Mouse (Mus musculus): Measurements from ENCODE around the gene Agpat2. TPM values are rescaled to one million over a fixed set of nuclear protein-coding genes. Genes with fewer than 3 reads are reported as not detected.

The Agpat2 gene
- polyA plus RNA-seq, 1 experiment = 6.1 TPM

DNA sequence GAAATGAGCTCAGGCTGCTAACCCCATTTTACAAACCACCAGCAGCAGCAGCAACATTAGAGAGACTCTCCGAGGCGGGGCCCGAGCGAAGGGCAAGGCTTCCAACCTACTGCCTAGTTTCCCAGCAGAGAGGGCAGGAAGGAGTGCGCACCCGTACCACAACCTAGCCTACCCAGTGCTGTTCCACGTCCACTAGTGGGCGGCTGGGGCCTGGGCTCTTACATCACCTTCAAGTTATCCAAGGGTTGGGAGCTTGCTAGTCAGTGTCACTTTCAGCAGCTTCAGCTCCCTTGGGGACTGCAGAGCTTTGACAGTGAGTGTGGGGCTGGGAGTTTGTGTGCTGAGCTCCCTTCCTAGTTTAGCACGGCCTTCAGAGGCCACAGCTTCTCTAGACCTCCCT is 32.8 kb downstream of the Agpat2 start:
- TF ChIP-seq CTCF (IDR thresholded peaks at IDR 0.05; ENCODE audit: borderline replicate concordance, extremely low read depth, insufficient read depth, insufficient read length) (no peak), POLR2A (IDR thresholded peaks at IDR 0.05; ENCODE audit: borderline replicate concordance, extremely low read depth, insufficient read depth, insufficient read length, poor library complexity, severe bottlenecking) (no peak)
- no peak for DNase-seq (ENCODE audit: low read depth)

- peak; percentile 67 for DNase-seq (ENCODE audit: low read depth)
- TF ChIP-seq CTCF (IDR thresholded peaks at IDR 0.05; ENCODE audit: borderline replicate concordance, extremely low read depth, insufficient read depth, insufficient read length) = peak; percentile 76; the same call in 1 of the 2 replicates
- TF ChIP-seq POLR2A (IDR thresholded peaks at IDR 0.05; ENCODE audit: borderline replicate concordance, extremely low read depth, insufficient read depth, insufficient read length, poor library complexity, severe bottlenecking) = no peak
Measured at GRCm38 (mm10) chr2:26570034-26570433, 34.2 kb downstream of the Agpat2 start.

DNA sequence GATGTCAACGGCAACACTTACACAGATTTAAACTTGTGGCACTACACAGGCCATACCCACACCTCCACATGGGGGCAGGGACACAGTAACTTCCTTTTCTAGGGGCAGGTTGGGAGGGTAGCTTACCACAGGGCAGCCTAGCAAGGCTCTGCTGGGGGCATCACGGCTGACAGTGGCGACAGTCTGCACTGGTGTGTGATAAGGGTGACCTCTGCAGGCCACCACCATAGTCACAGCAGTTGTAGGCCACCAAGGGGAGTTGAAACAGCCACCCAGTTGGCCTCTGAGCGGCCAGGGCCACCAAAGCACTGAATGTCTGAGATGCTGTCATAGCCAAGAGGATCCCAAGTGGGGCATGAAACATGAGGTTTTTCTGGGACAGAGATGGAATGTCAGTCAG is 38.0 kb downstream of the Agpat2 start:
- peak; percentile 60 for DNase-seq (ENCODE audit: low read depth)
- TF ChIP-seq CTCF (IDR thresholded peaks at IDR 0.05; ENCODE audit: borderline replicate concordance, extremely low read depth, insufficient read depth, insufficient read length) (peak; percentile 64), POLR2A (IDR thresholded peaks at IDR 0.05; ENCODE audit: borderline replicate concordance, extremely low read depth, insufficient read depth, insufficient read length, poor library complexity, severe bottlenecking) (no peak)

GRCm38 (mm10) chr2:26561351-26562016 is 42.7 kb downstream of the Agpat2 start:
- TF ChIP-seq POLR2A (IDR thresholded peaks at IDR 0.05; ENCODE audit: borderline replicate concordance, extremely low read depth, insufficient read depth, insufficient read length, poor library complexity, severe bottlenecking) (no peak), CTCF (IDR thresholded peaks at IDR 0.05; ENCODE audit: borderline replicate concordance, extremely low read depth, insufficient read depth, insufficient read length) (peak; percentile 83; the same call in 1 of the 2 replicates)
- peak; percentile 83 for DNase-seq (ENCODE audit: low read depth)

GRCm38 (mm10) chr2:26560506-26560905 is 43.7 kb downstream of the Agpat2 start:
- TF ChIP-seq CTCF (IDR thresholded peaks at IDR 0.05; ENCODE audit: borderline replicate concordance, extremely low read depth, insufficient read depth, insufficient read length) = no peak
- no peak for TF ChIP-seq POLR2A (IDR thresholded peaks at IDR 0.05; ENCODE audit: borderline replicate concordance, extremely low read depth, insufficient read depth, insufficient read length, poor library complexity, severe bottlenecking)
- DNase-seq (ENCODE audit: low read depth) = no peak

DNA sequence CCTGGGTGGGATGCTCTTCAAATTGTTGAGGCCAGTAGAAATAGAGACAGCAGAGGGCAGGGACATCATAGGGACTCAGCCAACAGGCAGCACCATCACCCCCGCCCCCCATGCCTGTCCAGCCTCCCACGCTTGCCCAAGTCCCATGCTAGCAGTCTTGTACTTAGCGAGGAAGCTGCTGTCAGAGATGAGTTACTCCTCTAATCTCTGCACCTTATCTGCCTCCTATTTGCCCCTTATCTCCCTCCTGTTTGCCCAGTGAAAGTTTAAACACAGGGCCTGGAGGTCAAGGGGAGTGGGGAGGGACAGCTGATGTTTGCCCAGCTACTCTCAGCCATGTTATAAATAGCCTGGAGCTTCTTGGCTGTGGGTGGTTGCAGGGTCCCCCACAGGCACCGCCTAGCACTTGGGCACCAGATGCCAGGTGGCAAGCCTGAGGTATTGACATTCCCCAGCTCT is 47.7 kb downstream of the Agpat2 start:
- DNase-seq (ENCODE audit: low read depth) = no peak
- TF ChIP-seq POLR2A (IDR thresholded peaks at IDR 0.05; ENCODE audit: borderline replicate concordance, extremely low read depth, insufficient read depth, insufficient read length, poor library complexity, severe bottlenecking) (no peak), CTCF (IDR thresholded peaks at IDR 0.05; ENCODE audit: borderline replicate concordance, extremely low read depth, insufficient read depth, insufficient read length) (no peak)

GRCm38 (mm10) chr2:26555076-26555475 is 49.1 kb downstream of the Agpat2 start:
- DNase-seq (ENCODE audit: low read depth) = no peak
- TF ChIP-seq CTCF (IDR thresholded peaks at IDR 0.05; ENCODE audit: borderline replicate concordance, extremely low read depth, insufficient read depth, insufficient read length) (no peak), POLR2A (IDR thresholded peaks at IDR 0.05; ENCODE audit: borderline replicate concordance, extremely low read depth, insufficient read depth, insufficient read length, poor library complexity, severe bottlenecking) (no peak)

GRCm38 (mm10) chr2:26553904-26554303 is 50.3 kb downstream of the Agpat2 start:
- TF ChIP-seq POLR2A (IDR thresholded peaks at IDR 0.05; ENCODE audit: borderline replicate concordance, extremely low read depth, insufficient read depth, insufficient read length, poor library complexity, severe bottlenecking) (no peak), CTCF (IDR thresholded peaks at IDR 0.05; ENCODE audit: borderline replicate concordance, extremely low read depth, insufficient read depth, insufficient read length) (no peak)
- no peak for DNase-seq (ENCODE audit: low read depth)

DNA sequence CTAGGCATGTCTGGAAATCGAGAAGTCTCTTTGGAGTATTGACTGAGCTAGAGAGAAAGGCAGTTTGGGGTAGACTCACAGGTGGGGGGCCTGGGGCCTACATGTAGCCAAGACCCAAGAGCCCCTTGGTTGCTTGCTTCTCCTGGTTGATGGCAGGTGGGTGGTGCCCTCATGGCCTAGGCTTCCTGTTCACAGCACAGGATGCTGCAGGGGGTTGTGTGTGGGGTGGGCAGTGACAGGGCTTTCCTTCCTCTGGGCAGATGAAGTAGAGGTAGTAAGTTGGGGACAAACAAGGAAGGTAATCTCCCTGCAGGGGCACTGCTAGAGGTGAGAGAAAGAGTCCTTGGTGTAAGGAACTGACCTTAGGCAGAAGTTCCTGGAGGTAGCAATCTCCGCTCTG is 52.2 kb downstream of the Agpat2 start:
- TF ChIP-seq POLR2A (IDR thresholded peaks at IDR 0.05; ENCODE audit: borderline replicate concordance, extremely low read depth, insufficient read depth, insufficient read length, poor library complexity, severe bottlenecking) = no peak
- no peak for DNase-seq (ENCODE audit: low read depth)

DNA sequence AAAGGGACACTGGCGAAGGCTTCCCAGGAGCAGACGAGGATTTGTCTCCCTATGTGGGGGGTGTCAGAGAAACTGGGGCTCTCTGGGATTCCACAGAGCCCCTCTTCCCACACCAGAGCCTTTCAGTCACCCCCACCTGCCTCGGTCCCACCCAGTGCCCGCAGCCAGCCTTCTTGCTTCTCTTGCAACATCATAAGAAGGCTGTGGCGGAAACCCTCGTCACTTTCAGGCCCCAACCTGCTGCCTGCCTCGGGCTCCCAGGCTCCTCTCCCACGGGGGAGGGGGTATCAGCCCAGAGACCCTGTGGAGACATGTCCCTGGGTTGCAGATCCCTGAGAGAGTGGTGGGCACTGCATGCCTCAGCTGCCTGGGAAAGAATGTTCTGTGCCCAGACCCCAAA is 52.8 kb downstream of the Agpat2 start:
- TF ChIP-seq POLR2A (IDR thresholded peaks at IDR 0.05; ENCODE audit: borderline replicate concordance, extremely low read depth, insufficient read depth, insufficient read length, poor library complexity, severe bottlenecking) (no peak), CTCF (IDR thresholded peaks at IDR 0.05; ENCODE audit: borderline replicate concordance, extremely low read depth, insufficient read depth, insufficient read length) (no peak)
- no peak for DNase-seq (ENCODE audit: low read depth)

DNA sequence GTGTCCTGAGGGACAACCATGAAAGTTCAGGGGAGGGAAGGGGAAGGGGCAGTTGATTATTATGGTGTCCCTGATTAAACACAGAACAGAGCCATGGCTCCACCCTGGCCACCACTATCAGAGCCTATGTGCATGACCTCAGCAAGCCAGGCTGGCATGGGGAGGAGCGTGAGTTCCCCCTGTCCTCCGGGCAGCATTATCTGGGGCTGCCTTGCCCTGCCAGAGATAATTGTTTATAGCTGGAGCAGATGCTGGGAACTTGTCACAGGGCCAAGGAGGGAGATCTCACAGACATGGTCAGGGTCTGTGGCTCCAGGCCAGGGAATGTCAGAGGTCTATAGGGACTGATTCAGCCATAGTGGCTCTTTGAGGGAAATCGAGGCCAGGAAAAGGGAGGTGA is 53.4 kb downstream of the Agpat2 start:
- no peak for DNase-seq (ENCODE audit: low read depth)
- no peak for TF ChIP-seq POLR2A (IDR thresholded peaks at IDR 0.05; ENCODE audit: borderline replicate concordance, extremely low read depth, insufficient read depth, insufficient read length, poor library complexity, severe bottlenecking)
- no peak for TF ChIP-seq CTCF (IDR thresholded peaks at IDR 0.05; ENCODE audit: borderline replicate concordance, extremely low read depth, insufficient read depth, insufficient read length)

GRCm38 (mm10) chr2:26550205-26550604 is 54.0 kb downstream of the Agpat2 start:
- TF ChIP-seq POLR2A (IDR thresholded peaks at IDR 0.05; ENCODE audit: borderline replicate concordance, extremely low read depth, insufficient read depth, insufficient read length, poor library complexity, severe bottlenecking) (no peak), CTCF (IDR thresholded peaks at IDR 0.05; ENCODE audit: borderline replicate concordance, extremely low read depth, insufficient read depth, insufficient read length) (no peak)
- peak; percentile 45 for DNase-seq (ENCODE audit: low read depth)
